Mouse (Mus musculus) layer of hippocampus, adult 9-10 months (tissue): ENCODE measurements around the gene Rnaseh1.
A peak's percentile ranks its signal among the peaks of the same experiment; 100 is the strongest.

Experiments used
- DNase-seq: peaks from one replicate; pipeline ENCODE4 v3.0.0; 2022; ENCODE audit warnings: low spot score

Rnaseh1 gene

GRCm38 (mm10) chr12:28667287-28667686 is 17.9 kb downstream of the Rnaseh1 start:
- no peak for DNase-seq

- DNase-seq = no peak
Observed at GRCm38 (mm10) chr12:28674038-28674720, 24.8 kb downstream of the Rnaseh1 start.

GRCm38 (mm10) chr12:28675121-28675924 is 25.9 kb downstream of the Rnaseh1 start, which contains the start of gene Adi1:
Adi1 (plus strand) TSS chr12:28675231.
- DNase-seq = peak; percentile 61

- DNase-seq = no peak
Observed at GRCm38 (mm10) chr12:28675925-28676209, 26.5 kb downstream of the Rnaseh1 start.

- no peak for DNase-seq
Observed at GRCm38 (mm10) chr12:28684674-28685073, 35.3 kb downstream of the Rnaseh1 start.

- DNase-seq = no peak
Observed at GRCm38 (mm10) chr12:28685771-28686170, 36.4 kb downstream of the Rnaseh1 start.

GRCm38 (mm10) chr12:28686199-28686879 is 36.9 kb downstream of the Rnaseh1 start:
- no peak for DNase-seq

GRCm38 (mm10) chr12:28688996-28689395 is 39.6 kb downstream of the Rnaseh1 start:
- DNase-seq = no peak

- DNase-seq = no peak
Observed at GRCm38 (mm10) chr12:28690730-28691129, 41.3 kb downstream of the Rnaseh1 start.

GRCm38 (mm10) chr12:28693738-28694137 is 44.3 kb downstream of the Rnaseh1 start:
- no peak for DNase-seq

GRCm38 (mm10) chr12:28694231-28694630 is 44.8 kb downstream of the Rnaseh1 start:
- DNase-seq = no peak

- DNase-seq = no peak
Observed at GRCm38 (mm10) chr12:28694776-28695175, 45.4 kb downstream of the Rnaseh1 start.

GRCm38 (mm10) chr12:28697821-28698595 is 48.6 kb downstream of the Rnaseh1 start:
- DNase-seq = no peak

- DNase-seq = no peak
Observed at GRCm38 (mm10) chr12:28699086-28699485, 49.7 kb downstream of the Rnaseh1 start.

GRCm38 (mm10) chr12:28699656-28700055 is 50.3 kb downstream of the Rnaseh1 start:
- DNase-seq = peak; percentile 89

- DNase-seq = no peak
Observed at GRCm38 (mm10) chr12:28700101-28700511, 50.7 kb downstream of the Rnaseh1 start.

GRCm38 (mm10) chr12:28700561-28701025 is 51.2 kb downstream of the Rnaseh1 start:
- DNase-seq = no peak

- no peak for DNase-seq
Observed at GRCm38 (mm10) chr12:28701302-28701701, 51.9 kb downstream of the Rnaseh1 start.

- DNase-seq = no peak
Observed at GRCm38 (mm10) chr12:28704381-28704780, 55.0 kb downstream of the Rnaseh1 start.

- no peak for DNase-seq
Observed at GRCm38 (mm10) chr12:28705204-28705603, 55.8 kb downstream of the Rnaseh1 start.

GRCm38 (mm10) chr12:28708154-28708553 is 58.8 kb downstream of the Rnaseh1 start:
- no peak for DNase-seq
